Mouse (Mus musculus) kidney, adult 10 weeks (tissue): ENCODE results near the gene Phospho1. TPM values are rescaled to one million over a fixed set of nuclear protein-coding genes. Genes with fewer than 3 reads are reported as not detected.

ENCODE experiments used
- polyA plus RNA-seq: library from polyadenylated mRNA; stranded (reverse); fragments of 350-450 nt; fragmentation: Illumina TruSeq; extraction: RNeasy Lipid Tissue Mini Kit (QIAGEN cat#74804); gene quantifications from one replicate; pipeline ENCODE4 v1.2.3, GENCODE M21; 2014; ENCODE audit warnings: low read depth, low replicate concordance

Phospho1 gene
- polyA plus RNA-seq, result not detected

GRCm38 (mm10) chr11:95824071-95824876 is at the start of gene Phospho1:
Gene Phospho1, plus strand, starts transcription at chr11:95824499.

GRCm38 (mm10) chr11:95837059-95837458 is 12.8 kb downstream of the Phospho1 start, which contains the start of gene Gngt2:
Gene Gngt2, plus strand, starts transcription at chr11:95837216.

GRCm38 (mm10) chr11:95842074-95842681 is 17.9 kb downstream of the Phospho1 start, which contains the start of gene Abi3:
Gene Abi3, minus strand, starts transcription at chr11:95842476.

Other genes starting within 250 kb of the Phospho1 start
- 0.12 TPM for gene Ngfr, start 236.8 kb upstream of the Phospho1 start, polyA plus RNA-seq
- gene Phb, start 157.5 kb upstream of the Phospho1 start, polyA plus RNA-seq, result 15.4 TPM
- gene Zfp652, start 111.8 kb upstream of the Phospho1 start, polyA plus RNA-seq, result 10.8 TPM
- gene B130006D01Rik, start 100.9 kb upstream of the Phospho1 start, polyA plus RNA-seq, result not detected
- gene Gngt2, start 12.7 kb downstream of the Phospho1 start, polyA plus RNA-seq, result 3.1 TPM
- not detected for gene Abi3, start 18.0 kb downstream of the Phospho1 start, polyA plus RNA-seq
- gene B4galnt2, start 90.4 kb downstream of the Phospho1 start, polyA plus RNA-seq, result not detected
- gene Igf2bp1, start 181.4 kb downstream of the Phospho1 start, polyA plus RNA-seq, result 0.73 TPM
- gene Gip, start 200.0 kb downstream of the Phospho1 start, polyA plus RNA-seq, result not detected
- gene Snf8, start 210.4 kb downstream of the Phospho1 start, polyA plus RNA-seq, result 19.2 TPM
- gene Ube2z, start 240.9 kb downstream of the Phospho1 start, polyA plus RNA-seq, result 22.4 TPM